In the genomic region with DNA sequence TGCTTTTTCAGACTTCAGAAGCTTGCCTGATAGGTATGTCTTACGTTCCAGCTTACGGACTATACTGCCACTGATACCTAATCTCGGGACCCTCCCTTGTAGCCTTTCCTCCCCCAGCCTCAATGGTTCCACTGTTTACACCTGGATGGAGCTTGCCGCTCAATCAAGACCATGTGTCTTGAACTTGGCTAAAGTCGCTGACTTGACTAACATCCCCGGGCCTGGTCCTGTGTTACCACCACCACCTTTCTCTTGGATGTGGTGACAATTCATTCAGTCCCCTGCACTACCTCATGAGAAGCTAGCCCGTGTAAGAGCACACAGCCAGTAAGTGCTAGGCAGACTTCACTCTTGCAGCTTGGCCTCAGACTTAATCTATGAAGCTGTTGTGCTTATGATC, we compare ENCODE assay signal across 41 mouse cellular contexts. TPM values are rescaled to one million over a fixed set of nuclear protein-coding genes. Genes with fewer than 3 reads are reported as not detected.
"Had no signal": no experiment of that assay in that cellular context is flagged by ENCODE, and none has a peak within 500 bp of the region (broad histone marks: within the 10 kb centered on the region; RNA-seq: fewer than 3 reads in every experiment).

No protein-coding gene starts in this region.

- H3K27ac ChIP-seq: heart, embryonic 13.5 days; heart, embryonic 15.5 days; hindbrain, embryonic 10.5 days; hindbrain, embryonic 12.5 days; hindbrain, embryonic 13.5 days; hindbrain, embryonic 14.5 days; hindbrain, embryonic 15.5 days; hindbrain, postnatal 0 days; intestine, embryonic 15.5 days; kidney, embryonic 15.5 days; kidney, postnatal 0 days; layer of hippocampus, adult 2 months; left cerebral cortex, adult 2 months had no signal

- H3K4me3 ChIP-seq: heart, embryonic 12.5 days; heart, embryonic 13.5 days; heart, embryonic 15.5 days; hindbrain, embryonic 10.5 days; hindbrain, embryonic 12.5 days; hindbrain, embryonic 13.5 days; hindbrain, embryonic 15.5 days; intestine, embryonic 15.5 days; kidney, embryonic 15.5 days; layer of hippocampus, adult 2 months; left cerebral cortex, adult 2 months had no signal

- H3K27me3 ChIP-seq: heart, embryonic 15.5 days; hindbrain, embryonic 12.5 days; hindbrain, embryonic 15.5 days; intestine, embryonic 15.5 days had no signal

- H3K9me3 ChIP-seq: heart, embryonic 12.5 days; heart, embryonic 13.5 days; heart, embryonic 15.5 days; hindbrain, embryonic 10.5 days; hindbrain, embryonic 12.5 days; hindbrain, embryonic 13.5 days; hindbrain, embryonic 15.5 days; intestine, embryonic 15.5 days; kidney, embryonic 15.5 days had no signal

- H3K36me3 ChIP-seq: heart, embryonic 12.5 days; heart, embryonic 13.5 days; heart, embryonic 15.5 days; hindbrain, embryonic 10.5 days; hindbrain, embryonic 12.5 days; hindbrain, embryonic 13.5 days; hindbrain, embryonic 15.5 days; intestine, embryonic 15.5 days; kidney, embryonic 15.5 days had no signal

- H3K4me1 ChIP-seq: hindbrain, embryonic 10.5 days; hindbrain, embryonic 12.5 days; hindbrain, embryonic 13.5 days; hindbrain, embryonic 15.5 days; intestine, embryonic 15.5 days had no signal

- DNase-seq: heart, postnatal 10 days; heart, postnatal 14 days; heart, postnatal 36 days; kidney, adult 11 months; kidney, adult 18-20 months; kidney, adult 2 months; kidney, adult 8-10 months; kidney, adult 9 months; kidney, postnatal 10 days; kidney, postnatal 14 days; kidney, postnatal 25 days; kidney, postnatal 36 days; kidney, postnatal 4 days; layer of hippocampus, adult 9-11 months; layer of hippocampus, postnatal 36 days had no signal

RNA-seq across cellular contexts. Expression of a gene that starts 36.8 kb away (rescaled TPM):
- total RNA-seq: heart, postnatal 10 days; heart, postnatal 14 days; heart, postnatal 36 days; hematopoietic stem cell, adult 5-6 weeks had no signal
- polyA plus RNA-seq: heart, embryonic 11.5 days; heart, embryonic 12.5 days; heart, embryonic 14.5 days; heart, embryonic 15.5 days; heart, postnatal 0 days; intestine, embryonic 14.5 days; large intestine, adult 2 months had no signal

RNA-seq across cellular contexts. Expression of a gene that starts 47.4 kb away (rescaled TPM):
- total RNA-seq: heart, postnatal 10 days; heart, postnatal 14 days; heart, postnatal 36 days; hindbrain, postnatal 0 days; layer of hippocampus, adult 18-20 months; layer of hippocampus, adult 2 months; layer of hippocampus, postnatal 10 days; layer of hippocampus, postnatal 14 days had no signal
- polyA plus RNA-seq: heart, embryonic 11.5 days; heart, embryonic 12.5 days; heart, embryonic 13.5 days; heart, embryonic 14.5 days; heart, embryonic 15.5 days; heart, postnatal 0 days; hindbrain, embryonic 12.5 days; hindbrain, embryonic 13.5 days; hindbrain, embryonic 14.5 days; hindbrain, embryonic 15.5 days; inflammation-experienced regulatory T-cells, adult 6 months; intestine, embryonic 16.5 days; intestine, postnatal 0 days; large intestine, adult 2 months had no signal
